Mouse (Mus musculus) erythroblast, embryonic 14.5 days (primary cell): ENCODE results near the gene Ptgr2.

Source experiments
- GATA1 ChIP-seq: IDR thresholded peaks from 2 replicates; pipeline ENCODE4 v1.6.1; 2012; ENCODE audit warnings: low read length, inconsistent platforms, mixed read lengths
- TAL1 ChIP-seq: IDR thresholded peaks from 3 replicates; pipeline ENCODE4 v1.6.1; 2012; ENCODE audit warnings: low read length, inconsistent platforms, mixed read lengths

GRCm38 (mm10) chr12:84361555-84362489 is 76.8 kb downstream of the Ptgr2 start, which contains the start of the genes Coq6 and Fam161b:
- TF ChIP-seq TAL1 (no peak), GATA1 (no peak)
